Mouse (Mus musculus): ENCODE measurements around the gene Ccn1. TPM values are rescaled to one million over a fixed set of nuclear protein-coding genes. Genes with fewer than 3 reads are reported as not detected.
A peak's percentile ranks its signal among the peaks of the same experiment; 100 is the strongest.

Ccn1 gene
- 8.5 and 10.2 TPM in 2 replicates for polyA plus RNA-seq (2015; fragmentation: Nextera tagmentation; extraction: Ambion mirVana)

- H3K9me3 ChIP-seq = no peaks in the 10 kb centered on the region
- H3K36me3 ChIP-seq = no peaks in the 10 kb centered on the region
- peaks cover 71% of the 10 kb centered on the region for H3K27me3 ChIP-seq
- peaks cover 75% of the 10 kb centered on the region for H3K4me1 ChIP-seq (replicated peaks)
- H3K4me2 ChIP-seq (replicated peaks) = peak within 1 kb of the TSS; percentile 91
- peak; percentile 61 for ATAC-seq
- under 1% methylated on average over 29 of the region's 29 CpGs for WGBS
- no peak within 1 kb of the TSS; the same call in 1 of the 2 replicates for H3K27ac ChIP-seq
- H3K9ac ChIP-seq (replicated peaks) = peak within 1 kb of the TSS; percentile 72
- peak within 1 kb of the TSS; percentile 56 for H3K4me3 ChIP-seq (replicated peaks)
These were observed at the start of gene Ccn1 for GRCm38 (mm10) chr3:145649852-145650202. Ccn1 (minus strand) TSS chr3:145649981.

- 93% methylated on average over 2 of the region's 2 CpGs for WGBS
- no peak for ATAC-seq
- H3K4me2 ChIP-seq (replicated peaks) = no peak overlapping the region
These were observed 43.6 kb upstream of the Ccn1 start for GRCm38 (mm10) chr3:145693361-145693760.

GRCm38 (mm10) chr3:145692037-145692436 is 42.3 kb upstream of the Ccn1 start:
- 89% methylated on average over 9 of the region's 9 CpGs for WGBS
- H3K4me2 ChIP-seq (replicated peaks) = no peak overlapping the region
- no peaks in the 10 kb centered on the region for H3K4me1 ChIP-seq (replicated peaks)
- H3K27ac ChIP-seq = no peak overlapping the region
- H3K9ac ChIP-seq (replicated peaks) = no peak overlapping the region
- H3K9me3 ChIP-seq = no peaks in the 10 kb centered on the region
- H3K4me3 ChIP-seq (replicated peaks) = no peak overlapping the region
- no peak for ATAC-seq
- H3K27me3 ChIP-seq = no peaks in the 10 kb centered on the region
- H3K36me3 ChIP-seq = no peaks in the 10 kb centered on the region

More at GRCm38 (mm10) chr3:145693361-145693760, 43.6 kb upstream of the Ccn1 start:
- no peak overlapping the region for H3K4me3 ChIP-seq (replicated peaks)
- no peak overlapping the region for H3K27ac ChIP-seq
- H3K9me3 ChIP-seq = no peaks in the 10 kb centered on the region
- no peak overlapping the region for H3K9ac ChIP-seq (replicated peaks)
- H3K4me1 ChIP-seq (replicated peaks) = no peaks in the 10 kb centered on the region
- H3K27me3 ChIP-seq = no peaks in the 10 kb centered on the region
- no peaks in the 10 kb centered on the region for H3K36me3 ChIP-seq

GRCm38 (mm10) chr3:145691415-145691814 is 41.6 kb upstream of the Ccn1 start:
- ATAC-seq = no peak
- H3K4me2 ChIP-seq (replicated peaks) = no peak overlapping the region
- no peaks in the 10 kb centered on the region for H3K9me3 ChIP-seq
- no peaks in the 10 kb centered on the region for H3K27me3 ChIP-seq
- 69% methylated on average over 7 of the region's 7 CpGs for WGBS
- H3K4me3 ChIP-seq (replicated peaks) = no peak overlapping the region
- H3K4me1 ChIP-seq (replicated peaks) = no peaks in the 10 kb centered on the region
- no peaks in the 10 kb centered on the region for H3K36me3 ChIP-seq
- no peak overlapping the region for H3K9ac ChIP-seq (replicated peaks)
- H3K27ac ChIP-seq = no peak overlapping the region

GRCm38 (mm10) chr3:145689271-145689670 is 39.5 kb upstream of the Ccn1 start:
- Histone ChIP-seq H3K9me3 (no peaks in the 10 kb centered on the region), H3K9ac (replicated peaks) (no peak overlapping the region), H3K4me1 (replicated peaks) (no peaks in the 10 kb centered on the region), H3K4me3 (replicated peaks) (no peak overlapping the region), H3K36me3 (no peaks in the 10 kb centered on the region), H3K4me2 (replicated peaks) (no peak overlapping the region), H3K27me3 (no peaks in the 10 kb centered on the region), H3K27ac (no peak overlapping the region)
- WGBS = 89% methylated on average over 9 of the region's 9 CpGs
- ATAC-seq = no peak

- no peak overlapping the region for H3K4me3 ChIP-seq (replicated peaks)
- 75% methylated on average over 5 of the region's 5 CpGs for WGBS
These were observed 38.1 kb upstream of the Ccn1 start for GRCm38 (mm10) chr3:145687836-145688235.

GRCm38 (mm10) chr3:145684604-145685441 is 35.0 kb upstream of the Ccn1 start:
- H3K4me3 ChIP-seq (replicated peaks) = no peak overlapping the region
- no peaks in the 10 kb centered on the region for H3K36me3 ChIP-seq
- H3K4me1 ChIP-seq (replicated peaks) = no peaks in the 10 kb centered on the region
- no peak overlapping the region for H3K27ac ChIP-seq
- no peaks in the 10 kb centered on the region for H3K27me3 ChIP-seq
- H3K9me3 ChIP-seq = no peaks in the 10 kb centered on the region
- H3K4me2 ChIP-seq (replicated peaks) = no peak overlapping the region
- H3K9ac ChIP-seq (replicated peaks) = no peak overlapping the region
- no peak for ATAC-seq
- WGBS = 64% methylated on average over 19 of the region's 19 CpGs

More at GRCm38 (mm10) chr3:145687836-145688235, 38.1 kb upstream of the Ccn1 start:
- H3K27me3 ChIP-seq = no peaks in the 10 kb centered on the region
- no peaks in the 10 kb centered on the region for H3K4me1 ChIP-seq (replicated peaks)
- no peak overlapping the region for H3K4me2 ChIP-seq (replicated peaks)
- ATAC-seq = no peak
- H3K36me3 ChIP-seq = no peaks in the 10 kb centered on the region
- H3K9ac ChIP-seq (replicated peaks) = no peak overlapping the region
- H3K9me3 ChIP-seq = no peaks in the 10 kb centered on the region
- no peak overlapping the region for H3K27ac ChIP-seq

- 85% methylated on average over 4 of the region's 4 CpGs for WGBS
These were observed 34.4 kb upstream of the Ccn1 start for GRCm38 (mm10) chr3:145684201-145684600.

GRCm38 (mm10) chr3:145681348-145681935 is 31.7 kb upstream of the Ccn1 start:
- Histone ChIP-seq H3K4me3 (replicated peaks) (no peak overlapping the region), H3K9me3 (no peaks in the 10 kb centered on the region), H3K4me2 (replicated peaks) (no peak overlapping the region), H3K27ac (peak overlapping the region; percentile 2; the same call in 1 of the 2 replicates), H3K36me3 (no peaks in the 10 kb centered on the region), H3K27me3 (no peaks in the 10 kb centered on the region), H3K9ac (replicated peaks) (no peak overlapping the region), H3K4me1 (replicated peaks) (no peaks in the 10 kb centered on the region)
- 0 out of 2 replicates have a peak, but pooled peaks have one; percentile 55 for ATAC-seq
- 81% methylated on average over 10 of the region's 10 CpGs for WGBS

More at GRCm38 (mm10) chr3:145684201-145684600, 34.4 kb upstream of the Ccn1 start:
- H3K36me3 ChIP-seq = no peaks in the 10 kb centered on the region
- no peak overlapping the region for H3K9ac ChIP-seq (replicated peaks)
- no peak overlapping the region for H3K4me3 ChIP-seq (replicated peaks)
- H3K4me1 ChIP-seq (replicated peaks) = no peaks in the 10 kb centered on the region
- ATAC-seq = no peak
- no peak overlapping the region for H3K4me2 ChIP-seq (replicated peaks)
- no peaks in the 10 kb centered on the region for H3K9me3 ChIP-seq
- no peak overlapping the region for H3K27ac ChIP-seq
- H3K27me3 ChIP-seq = no peaks in the 10 kb centered on the region

GRCm38 (mm10) chr3:145680686-145681085 is 30.9 kb upstream of the Ccn1 start:
- Histone ChIP-seq H3K9ac (replicated peaks) (no peak overlapping the region), H3K9me3 (no peaks in the 10 kb centered on the region), H3K27ac (no peak overlapping the region), H3K4me3 (replicated peaks) (no peak overlapping the region), H3K4me2 (replicated peaks) (no peak overlapping the region), H3K36me3 (no peaks in the 10 kb centered on the region), H3K27me3 (no peaks in the 10 kb centered on the region), H3K4me1 (replicated peaks) (no peaks in the 10 kb centered on the region)
- 96% methylated on average over 5 of the region's 5 CpGs for WGBS
- ATAC-seq = no peak

GRCm38 (mm10) chr3:145676212-145676611 is 26.4 kb upstream of the Ccn1 start:
- H3K4me1 ChIP-seq (replicated peaks) = no peaks in the 10 kb centered on the region
- H3K4me3 ChIP-seq (replicated peaks) = no peak overlapping the region
- WGBS = 91% methylated on average over 6 of the region's 6 CpGs
- H3K4me2 ChIP-seq (replicated peaks) = no peak overlapping the region
- H3K9ac ChIP-seq (replicated peaks) = no peak overlapping the region
- no peak overlapping the region for H3K27ac ChIP-seq
- H3K9me3 ChIP-seq = no peaks in the 10 kb centered on the region
- H3K36me3 ChIP-seq = no peaks in the 10 kb centered on the region
- ATAC-seq = no peak
- no peaks in the 10 kb centered on the region for H3K27me3 ChIP-seq

GRCm38 (mm10) chr3:145674815-145675214 is 25.0 kb upstream of the Ccn1 start:
- Histone ChIP-seq H3K4me1 (replicated peaks) (no peaks in the 10 kb centered on the region), H3K27me3 (no peaks in the 10 kb centered on the region), H3K36me3 (no peaks in the 10 kb centered on the region), H3K4me2 (replicated peaks) (no peak overlapping the region), H3K9ac (replicated peaks) (no peak overlapping the region), H3K9me3 (no peaks in the 10 kb centered on the region), H3K27ac (no peak overlapping the region), H3K4me3 (replicated peaks) (no peak overlapping the region)
- ATAC-seq = no peak
- WGBS = 89% methylated on average over 2 of the region's 2 CpGs

All from midbrain, embryonic 13.5 days (tissue).